Mouse (Mus musculus): ENCODE measurements at regions not wholly inside any gene's neighbourhood (a gene's known extent, or its start where the extent isn't known, plus 50 kb on each side); places are given as distances from the start of the nearest gene placed in this dataset.

GRCm38 (mm10) chr2:80717979-80718378, 100.9 kb downstream of the Nup35 start:
- Histone ChIP-seq H3K4me2 (ENCODE audit: low read depth, low read length) (no peak overlapping the region), H3K9ac (replicated peaks) (no peak overlapping the region), H3K27ac (ENCODE audit: low read depth) (no peak overlapping the region), H3K4me3 (ENCODE audit: low read depth, low read length) (no peak overlapping the region), H3K36me3 (replicated peaks; ENCODE audit: insufficient read depth, low read length) (no peaks in the 10 kb centered on the region), H3K4me1 (ENCODE audit: insufficient read depth) (no peaks in the 10 kb centered on the region), H3K9me3 (ENCODE audit: low read length) (no peaks in the 10 kb centered on the region), H3K27me3 (ENCODE audit: insufficient read depth, low read length) (no peaks in the 10 kb centered on the region)
- ATAC-seq = no peak
- DNase-seq = no peak
- 60% methylated on average over 2 of the region's 2 CpGs for WGBS (ENCODE audit: insufficient replicate concordance)
- TF ChIP-seq CTCF (IDR thresholded peaks at IDR 0.05; ENCODE audit: low read depth) = no peak
- no peak for TF ChIP-seq EP300 (IDR thresholded peaks at IDR 0.05; ENCODE audit: low read depth)

GRCm38 (mm10) chr2:80724085-80724484, 107.0 kb downstream of the Nup35 start:
- Histone ChIP-seq H3K9me3 (ENCODE audit: low read length) (no peaks in the 10 kb centered on the region), H3K4me1 (ENCODE audit: insufficient read depth) (no peaks in the 10 kb centered on the region), H3K36me3 (replicated peaks; ENCODE audit: insufficient read depth, low read length) (no peaks in the 10 kb centered on the region), H3K27me3 (ENCODE audit: insufficient read depth, low read length) (no peaks in the 10 kb centered on the region), H3K9ac (replicated peaks) (no peak overlapping the region), H3K4me2 (ENCODE audit: low read depth, low read length) (no peak overlapping the region), H3K4me3 (ENCODE audit: low read depth, low read length) (no peak overlapping the region), H3K27ac (ENCODE audit: low read depth) (no peak overlapping the region)
- ATAC-seq (no peak), DNase-seq (no peak)
- 74% methylated on average over 5 of the region's 5 CpGs for WGBS (ENCODE audit: insufficient replicate concordance)
- TF ChIP-seq EP300 (IDR thresholded peaks at IDR 0.05; ENCODE audit: low read depth) (no peak), CTCF (IDR thresholded peaks at IDR 0.05; ENCODE audit: low read depth) (no peak)

GRCm38 (mm10) chr2:80731324-80731723, 114.3 kb downstream of the Nup35 start:
- no peak overlapping the region for H3K4me3 ChIP-seq (ENCODE audit: low read depth, low read length)
- WGBS (ENCODE audit: insufficient replicate concordance) = 76% methylated on average over 3 of the region's 3 CpGs
- no peaks in the 10 kb centered on the region for H3K27me3 ChIP-seq (ENCODE audit: insufficient read depth, low read length)
- TF ChIP-seq EP300 (IDR thresholded peaks at IDR 0.05; ENCODE audit: low read depth) (no peak), CTCF (IDR thresholded peaks at IDR 0.05; ENCODE audit: low read depth) (no peak)
- H3K4me2 ChIP-seq (ENCODE audit: low read depth, low read length) = no peak overlapping the region
- no peak overlapping the region for H3K9ac ChIP-seq (replicated peaks)
- ATAC-seq (no peak), DNase-seq (no peak)
- H3K9me3 ChIP-seq (ENCODE audit: low read length) = no peaks in the 10 kb centered on the region
- H3K27ac ChIP-seq (ENCODE audit: low read depth) = no peak overlapping the region
- no peaks in the 10 kb centered on the region for H3K4me1 ChIP-seq (ENCODE audit: insufficient read depth)
- no peaks in the 10 kb centered on the region for H3K36me3 ChIP-seq (replicated peaks; ENCODE audit: insufficient read depth, low read length)

GRCm38 (mm10) chr2:80746737-80747136, 129.7 kb downstream of the Nup35 start:
- Histone ChIP-seq H3K9ac (replicated peaks) (no peak overlapping the region), H3K36me3 (replicated peaks; ENCODE audit: insufficient read depth, low read length) (no peaks in the 10 kb centered on the region), H3K27me3 (ENCODE audit: insufficient read depth, low read length) (no peaks in the 10 kb centered on the region), H3K4me1 (ENCODE audit: insufficient read depth) (no peaks in the 10 kb centered on the region), H3K9me3 (ENCODE audit: low read length) (no peaks in the 10 kb centered on the region), H3K4me3 (ENCODE audit: low read depth, low read length) (no peak overlapping the region), H3K4me2 (ENCODE audit: low read depth, low read length) (no peak overlapping the region), H3K27ac (ENCODE audit: low read depth) (no peak overlapping the region)
- DNase-seq (no peak), ATAC-seq (no peak)
- WGBS (ENCODE audit: insufficient replicate concordance) = 72% methylated on average over 6 of the region's 6 CpGs
- TF ChIP-seq EP300 (IDR thresholded peaks at IDR 0.05; ENCODE audit: low read depth) (no peak), CTCF (IDR thresholded peaks at IDR 0.05; ENCODE audit: low read depth) (no peak)

GRCm38 (mm10) chr2:80762013-80762612, 145.1 kb downstream of the Nup35 start:
- Histone ChIP-seq H3K27me3 (ENCODE audit: insufficient read depth, low read length) (no peaks in the 10 kb centered on the region), H3K4me3 (ENCODE audit: low read depth, low read length) (no peak overlapping the region), H3K4me1 (ENCODE audit: insufficient read depth) (no peaks in the 10 kb centered on the region), H3K4me2 (ENCODE audit: low read depth, low read length) (no peak overlapping the region), H3K9ac (replicated peaks) (no peak overlapping the region), H3K9me3 (ENCODE audit: low read length) (no peaks in the 10 kb centered on the region), H3K27ac (ENCODE audit: low read depth) (no peak overlapping the region), H3K36me3 (replicated peaks; ENCODE audit: insufficient read depth, low read length) (no peaks in the 10 kb centered on the region)
- WGBS (ENCODE audit: insufficient replicate concordance) = 35% methylated on average over 3 of the region's 3 CpGs
- no peak for TF ChIP-seq EP300 (IDR thresholded peaks at IDR 0.05; ENCODE audit: low read depth)
- TF ChIP-seq CTCF (IDR thresholded peaks at IDR 0.05; ENCODE audit: low read depth) = peak; percentile 52
- no peak for DNase-seq
- no peak for ATAC-seq

- no peak for DNase-seq
- 35% methylated on average over 5 of the region's 5 CpGs for WGBS (ENCODE audit: insufficient replicate concordance)
- H3K9ac ChIP-seq (replicated peaks) = no peak overlapping the region
These were observed 154.1 kb downstream of the Nup35 start for GRCm38 (mm10) chr2:80771176-80771575.

GRCm38 (mm10) chr2:80772455-80772854, 155.4 kb downstream of the Nup35 start:
- no peak for ATAC-seq
- Histone ChIP-seq H3K4me2 (ENCODE audit: low read depth, low read length) (no peak overlapping the region), H3K9ac (replicated peaks) (no peak overlapping the region), H3K9me3 (ENCODE audit: low read length) (no peaks in the 10 kb centered on the region), H3K4me1 (ENCODE audit: insufficient read depth) (no peaks in the 10 kb centered on the region), H3K27me3 (ENCODE audit: insufficient read depth, low read length) (no peaks in the 10 kb centered on the region), H3K4me3 (ENCODE audit: low read depth, low read length) (no peak overlapping the region), H3K27ac (ENCODE audit: low read depth) (no peak overlapping the region), H3K36me3 (replicated peaks; ENCODE audit: insufficient read depth, low read length) (no peaks in the 10 kb centered on the region)
- TF ChIP-seq EP300 (IDR thresholded peaks at IDR 0.05; ENCODE audit: low read depth) (no peak), CTCF (IDR thresholded peaks at IDR 0.05; ENCODE audit: low read depth) (no peak)
- 71% methylated on average over 3 of the region's 3 CpGs for WGBS (ENCODE audit: insufficient replicate concordance)
- DNase-seq = no peak

More at GRCm38 (mm10) chr2:80771176-80771575, 154.1 kb downstream of the Nup35 start:
- Histone ChIP-seq H3K36me3 (replicated peaks; ENCODE audit: insufficient read depth, low read length) (no peaks in the 10 kb centered on the region), H3K4me1 (ENCODE audit: insufficient read depth) (no peaks in the 10 kb centered on the region), H3K4me3 (ENCODE audit: low read depth, low read length) (no peak overlapping the region), H3K9me3 (ENCODE audit: low read length) (no peaks in the 10 kb centered on the region), H3K27ac (ENCODE audit: low read depth) (no peak overlapping the region), H3K27me3 (ENCODE audit: insufficient read depth, low read length) (no peaks in the 10 kb centered on the region), H3K4me2 (ENCODE audit: low read depth, low read length) (no peak overlapping the region)
- TF ChIP-seq CTCF (IDR thresholded peaks at IDR 0.05; ENCODE audit: low read depth) = no peak
- no peak for TF ChIP-seq EP300 (IDR thresholded peaks at IDR 0.05; ENCODE audit: low read depth)
- ATAC-seq = no peak
